Mouse (Mus musculus): ENCODE data around the gene Mybbp1a. TPM values are rescaled to one million over a fixed set of nuclear protein-coding genes. Genes with fewer than 3 reads are reported as not detected.

Gene Mybbp1a
- 54.1 and 63.3 TPM in 2 replicates for polyA plus RNA-seq (2014; fragmentation: Nextera tagmentation; extraction: Ambion mirVana)

- Histone ChIP-seq H3K9me3 (ENCODE audit: control insufficient read depth, low read length) (no peaks in the 10 kb centered on the region), H3K4me2 (replicated peaks) (peak within 1 kb of the TSS; percentile 96), H3K4me3 (replicated peaks; ENCODE audit: low read length) (peak within 1 kb of the TSS; percentile 77), H3K27ac (peak within 1 kb of the TSS; percentile 95), H3K36me3 (replicated peaks; ENCODE audit: control insufficient read depth, insufficient read depth) (peaks cover 38% of the 10 kb centered on the region), H3K27me3 (ENCODE audit: control insufficient read depth, insufficient read depth, low read length) (no peaks in the 10 kb centered on the region), H3K4me1 (replicated peaks; ENCODE audit: control insufficient read depth, insufficient read depth, low read length) (peaks cover 9% of the 10 kb centered on the region), H3K9ac (peak within 1 kb of the TSS; percentile 85)
- under 1% methylated on average over 46 of the region's 46 CpGs for WGBS
- DNase-seq (ENCODE audit: low spot score) (peak; percentile 98), ATAC-seq (ENCODE audit: low FRiP score) (peak; percentile 94)
These were observed at the start of gene Mybbp1a for GRCm38 (mm10) chr11:72440965-72441664. Mybbp1a (plus strand) TSS chr11:72441355.

DNA sequence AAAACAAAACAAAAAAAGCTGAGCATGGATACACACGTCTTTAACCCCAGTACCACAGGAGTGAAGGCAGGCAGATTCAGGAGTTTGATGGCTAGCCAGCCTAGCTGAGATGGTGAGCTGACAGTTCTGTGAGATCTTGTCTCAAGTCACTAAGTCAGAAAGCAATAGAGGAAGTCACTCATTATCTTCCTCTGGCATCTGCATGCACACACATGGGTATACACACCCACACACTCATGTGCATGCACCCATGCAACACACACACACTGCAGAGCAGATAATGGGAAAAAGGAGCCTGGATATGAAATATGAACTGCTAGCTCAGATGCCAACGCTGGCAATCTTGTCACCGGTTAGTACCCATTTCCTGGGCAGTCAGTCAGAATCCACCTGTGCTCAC is 47.9 kb upstream of the Mybbp1a start:
- Histone ChIP-seq H3K27me3 (ENCODE audit: control insufficient read depth, insufficient read depth, low read length) (no peaks in the 10 kb centered on the region), H3K9ac (no peak overlapping the region), H3K9me3 (ENCODE audit: control insufficient read depth, low read length) (no peaks in the 10 kb centered on the region), H3K4me3 (replicated peaks; ENCODE audit: low read length) (no peak overlapping the region), H3K4me2 (replicated peaks) (no peak overlapping the region), H3K4me1 (replicated peaks; ENCODE audit: control insufficient read depth, insufficient read depth, low read length) (no peaks in the 10 kb centered on the region), H3K36me3 (replicated peaks; ENCODE audit: control insufficient read depth, insufficient read depth) (no peaks in the 10 kb centered on the region), H3K27ac (no peak overlapping the region)
- DNase-seq (ENCODE audit: low spot score) (no peak), ATAC-seq (ENCODE audit: low FRiP score) (no peak)
- 78% methylated on average over 3 of the region's 3 CpGs for WGBS

- no peaks in the 10 kb centered on the region for H3K9me3 ChIP-seq (ENCODE audit: control insufficient read depth, low read length)
- WGBS: 44% methylated on average over 5 of the region's 5 CpGs
- H3K36me3 ChIP-seq (replicated peaks; ENCODE audit: control insufficient read depth, insufficient read depth): no peaks in the 10 kb centered on the region
- no peak for DNase-seq (ENCODE audit: low spot score)
- no peaks in the 10 kb centered on the region for H3K27me3 ChIP-seq (ENCODE audit: control insufficient read depth, insufficient read depth, low read length)
- no peak for ATAC-seq (ENCODE audit: low FRiP score)
- H3K4me3 ChIP-seq (replicated peaks; ENCODE audit: low read length): no peak overlapping the region
- no peak overlapping the region for H3K4me2 ChIP-seq (replicated peaks)
- H3K4me1 ChIP-seq (replicated peaks; ENCODE audit: control insufficient read depth, insufficient read depth, low read length): no peaks in the 10 kb centered on the region
- no peak overlapping the region for H3K9ac ChIP-seq
- no peak overlapping the region for H3K27ac ChIP-seq
These were observed 47.5 kb upstream of the Mybbp1a start for GRCm38 (mm10) chr11:72393669-72394068.

GRCm38 (mm10) chr11:72394694-72395093 is 46.5 kb upstream of the Mybbp1a start:
- 89% methylated on average over 2 of the region's 2 CpGs for WGBS
- no peaks in the 10 kb centered on the region for H3K4me1 ChIP-seq (replicated peaks; ENCODE audit: control insufficient read depth, insufficient read depth, low read length)
- H3K4me2 ChIP-seq (replicated peaks): no peak overlapping the region
- no peak overlapping the region for H3K4me3 ChIP-seq (replicated peaks; ENCODE audit: low read length)
- H3K36me3 ChIP-seq (replicated peaks; ENCODE audit: control insufficient read depth, insufficient read depth): no peaks in the 10 kb centered on the region
- no peak overlapping the region for H3K9ac ChIP-seq
- no peaks in the 10 kb centered on the region for H3K27me3 ChIP-seq (ENCODE audit: control insufficient read depth, insufficient read depth, low read length)
- ATAC-seq (ENCODE audit: low FRiP score): no peak
- no peak for DNase-seq (ENCODE audit: low spot score)
- no peak overlapping the region for H3K27ac ChIP-seq
- no peaks in the 10 kb centered on the region for H3K9me3 ChIP-seq (ENCODE audit: control insufficient read depth, low read length)

DNA sequence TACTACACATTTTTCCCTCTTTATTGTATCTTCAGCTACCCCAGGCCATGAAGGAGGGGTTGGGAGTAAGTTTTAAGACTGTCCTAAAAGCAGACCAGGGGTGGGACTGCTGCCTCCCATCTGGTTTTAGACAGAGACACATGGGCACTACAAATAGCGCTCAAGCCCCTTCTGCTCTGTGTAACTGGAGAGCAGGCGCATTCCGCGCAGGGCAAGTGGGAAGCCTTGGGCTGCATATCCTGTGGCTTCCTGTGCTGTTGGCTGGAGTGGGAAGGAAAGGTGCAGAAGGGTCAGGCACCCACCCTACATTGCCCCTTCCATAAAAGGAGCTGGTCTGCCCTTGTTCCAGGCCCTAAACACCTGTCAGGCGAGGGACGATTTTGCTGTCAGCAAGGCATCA is 45.5 kb upstream of the Mybbp1a start:
- no peaks in the 10 kb centered on the region for H3K36me3 ChIP-seq (replicated peaks; ENCODE audit: control insufficient read depth, insufficient read depth)
- no peaks in the 10 kb centered on the region for H3K9me3 ChIP-seq (ENCODE audit: control insufficient read depth, low read length)
- 88% methylated on average over 6 of the region's 6 CpGs for WGBS
- ATAC-seq (ENCODE audit: low FRiP score) (no peak), DNase-seq (ENCODE audit: low spot score) (no peak)
- H3K27me3 ChIP-seq (ENCODE audit: control insufficient read depth, insufficient read depth, low read length): no peaks in the 10 kb centered on the region
- no peak overlapping the region for H3K27ac ChIP-seq
- no peaks in the 10 kb centered on the region for H3K4me1 ChIP-seq (replicated peaks; ENCODE audit: control insufficient read depth, insufficient read depth, low read length)
- H3K4me2 ChIP-seq (replicated peaks): no peak overlapping the region
- H3K4me3 ChIP-seq (replicated peaks; ENCODE audit: low read length): no peak overlapping the region
- no peak overlapping the region for H3K9ac ChIP-seq

DNA sequence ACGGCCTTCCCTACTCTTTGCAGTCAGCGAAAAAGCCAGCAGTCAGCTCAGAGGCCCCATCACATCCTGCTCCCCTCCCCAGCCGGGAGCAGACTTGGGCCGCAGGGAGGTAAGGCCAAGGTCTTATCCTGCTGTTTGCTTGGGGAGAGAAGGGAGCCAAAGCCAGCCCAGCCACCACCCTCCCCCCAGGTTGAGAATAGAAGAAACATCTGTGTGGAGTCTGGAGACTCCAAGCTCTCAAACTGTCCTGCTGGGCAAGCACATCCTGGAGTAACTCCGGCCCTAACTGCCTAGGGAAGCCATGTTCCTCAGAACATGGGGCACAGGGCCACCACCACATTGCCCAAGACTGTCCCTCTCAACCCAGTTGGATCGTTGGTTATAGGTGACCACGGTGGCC is 44.5 kb upstream of the Mybbp1a start:
- Histone ChIP-seq H3K27ac (no peak overlapping the region), H3K27me3 (ENCODE audit: control insufficient read depth, insufficient read depth, low read length) (no peaks in the 10 kb centered on the region), H3K4me1 (replicated peaks; ENCODE audit: control insufficient read depth, insufficient read depth, low read length) (no peaks in the 10 kb centered on the region), H3K9ac (no peak overlapping the region), H3K9me3 (ENCODE audit: control insufficient read depth, low read length) (no peaks in the 10 kb centered on the region), H3K36me3 (replicated peaks; ENCODE audit: control insufficient read depth, insufficient read depth) (no peaks in the 10 kb centered on the region), H3K4me2 (replicated peaks) (no peak overlapping the region), H3K4me3 (replicated peaks; ENCODE audit: low read length) (no peak overlapping the region)
- DNase-seq (ENCODE audit: low spot score) (no peak), ATAC-seq (ENCODE audit: low FRiP score) (no peak)
- WGBS: 87% methylated on average over 7 of the region's 7 CpGs

DNA sequence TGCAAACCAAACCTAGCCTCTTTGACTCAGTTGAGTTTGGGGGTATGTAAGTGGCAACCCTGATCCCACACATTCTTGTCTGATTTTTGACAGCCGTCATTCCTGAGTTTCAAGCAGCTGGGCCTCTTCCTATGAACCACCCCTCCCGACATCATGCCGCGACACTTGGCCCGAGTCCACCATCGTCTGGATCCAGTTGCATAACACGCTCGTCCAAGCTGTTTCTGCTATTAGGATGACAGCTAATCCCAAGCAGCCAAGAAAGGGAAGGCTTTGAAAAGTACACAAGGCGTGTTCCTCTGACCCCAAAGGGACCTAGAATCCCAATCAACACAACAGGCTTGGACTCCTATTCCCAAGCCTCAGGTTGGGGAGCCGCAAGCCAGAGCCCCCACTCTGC is 44.1 kb upstream of the Mybbp1a start:
- no peak overlapping the region for H3K4me3 ChIP-seq (replicated peaks; ENCODE audit: low read length)
- H3K27ac ChIP-seq: no peak overlapping the region
- H3K36me3 ChIP-seq (replicated peaks; ENCODE audit: control insufficient read depth, insufficient read depth): no peaks in the 10 kb centered on the region
- no peak overlapping the region for H3K9ac ChIP-seq
- H3K27me3 ChIP-seq (ENCODE audit: control insufficient read depth, insufficient read depth, low read length): no peaks in the 10 kb centered on the region
- no peak for ATAC-seq (ENCODE audit: low FRiP score)
- no peak overlapping the region for H3K4me2 ChIP-seq (replicated peaks)
- H3K9me3 ChIP-seq (ENCODE audit: control insufficient read depth, low read length): no peaks in the 10 kb centered on the region
- no peak for DNase-seq (ENCODE audit: low spot score)
- WGBS: 81% methylated on average over 10 of the region's 10 CpGs
- no peaks in the 10 kb centered on the region for H3K4me1 ChIP-seq (replicated peaks; ENCODE audit: control insufficient read depth, insufficient read depth, low read length)

GRCm38 (mm10) chr11:72397811-72398525 is 43.2 kb upstream of the Mybbp1a start:
- Histone ChIP-seq H3K4me2 (replicated peaks) (no peak overlapping the region), H3K9me3 (ENCODE audit: control insufficient read depth, low read length) (no peaks in the 10 kb centered on the region), H3K27ac (no peak overlapping the region), H3K27me3 (ENCODE audit: control insufficient read depth, insufficient read depth, low read length) (no peaks in the 10 kb centered on the region), H3K36me3 (replicated peaks; ENCODE audit: control insufficient read depth, insufficient read depth) (no peaks in the 10 kb centered on the region), H3K9ac (no peak overlapping the region), H3K4me1 (replicated peaks; ENCODE audit: control insufficient read depth, insufficient read depth, low read length) (no peaks in the 10 kb centered on the region), H3K4me3 (replicated peaks; ENCODE audit: low read length) (no peak overlapping the region)
- 85% methylated on average over 8 of the region's 8 CpGs for WGBS
- ATAC-seq (ENCODE audit: low FRiP score): no peak
- DNase-seq (ENCODE audit: low spot score): no peak

- Histone ChIP-seq H3K27ac (no peak overlapping the region), H3K4me1 (replicated peaks; ENCODE audit: control insufficient read depth, insufficient read depth, low read length) (no peaks in the 10 kb centered on the region), H3K36me3 (replicated peaks; ENCODE audit: control insufficient read depth, insufficient read depth) (no peaks in the 10 kb centered on the region), H3K9me3 (ENCODE audit: control insufficient read depth, low read length) (no peaks in the 10 kb centered on the region), H3K9ac (no peak overlapping the region), H3K27me3 (ENCODE audit: control insufficient read depth, insufficient read depth, low read length) (no peaks in the 10 kb centered on the region), H3K4me2 (replicated peaks) (no peak overlapping the region), H3K4me3 (replicated peaks; ENCODE audit: low read length) (no peak overlapping the region)
- ATAC-seq (ENCODE audit: low FRiP score) (no peak), DNase-seq (ENCODE audit: low spot score) (no peak)
- 86% methylated on average over 12 of the region's 12 CpGs for WGBS
These were observed 40.1 kb upstream of the Mybbp1a start for GRCm38 (mm10) chr11:72401068-72401467.

Measured in hindbrain, embryonic 14.5 days (tissue).